Mouse (Mus musculus): ENCODE results near the gene Lmo7. TPM values are rescaled to one million over a fixed set of nuclear protein-coding genes. Genes with fewer than 3 reads are reported as not detected.

Gene Lmo7
- total and polyA plus RNA-seq, 2 experiments from 2014 or later: 3.0 to 8.1 TPM

DNA sequence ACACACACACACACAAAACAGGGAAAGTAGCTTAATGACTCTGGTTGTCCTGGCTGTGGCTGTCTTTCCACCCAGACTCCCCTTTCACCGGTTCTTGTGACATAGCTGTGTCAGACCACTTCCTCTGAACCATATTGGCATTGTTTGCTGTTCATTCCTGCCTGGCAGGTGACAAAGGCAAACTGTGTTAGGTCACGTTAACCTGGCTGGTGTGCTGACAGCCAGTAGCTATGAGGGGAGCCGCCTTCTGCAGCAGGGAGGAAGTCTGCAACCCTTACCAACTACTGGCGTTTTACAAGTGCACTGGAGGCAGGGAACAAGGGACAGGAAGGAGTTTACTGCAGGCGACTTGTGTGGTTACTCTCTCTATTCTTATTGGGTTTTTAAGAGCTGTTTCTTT lies 153.2 kb downstream of the Lmo7 start:
- Histone ChIP-seq H3K9me3 (ENCODE audit: low read length) (no peaks in the 10 kb centered on the region), H3K27ac (ENCODE audit: low read depth, low read length) (no peak overlapping the region), H3K4me3 (ENCODE audit: low read depth, low read length) (no peak overlapping the region), H3K27me3 (ENCODE audit: insufficient read depth, low read length) (no peaks in the 10 kb centered on the region), H3K4me1 (ENCODE audit: insufficient read depth, low read length) (no peaks in the 10 kb centered on the region), H3K9ac (replicated peaks; ENCODE audit: low read length, poor library complexity, severe bottlenecking) (no peak overlapping the region), H3K4me2 (ENCODE audit: low read depth, low read length, poor library complexity, severe bottlenecking) (no peak overlapping the region), H3K36me3 (ENCODE audit: insufficient read depth, low read length) (no peaks in the 10 kb centered on the region)
- TF ChIP-seq CTCF (IDR thresholded peaks at IDR 0.05): no peak
- WGBS: 52% methylated on average over 5 of the region's 5 CpGs
- ATAC-seq (ENCODE audit: low FRiP score) (no peak), DNase-seq (ENCODE audit: low spot score) (no peak)

DNA sequence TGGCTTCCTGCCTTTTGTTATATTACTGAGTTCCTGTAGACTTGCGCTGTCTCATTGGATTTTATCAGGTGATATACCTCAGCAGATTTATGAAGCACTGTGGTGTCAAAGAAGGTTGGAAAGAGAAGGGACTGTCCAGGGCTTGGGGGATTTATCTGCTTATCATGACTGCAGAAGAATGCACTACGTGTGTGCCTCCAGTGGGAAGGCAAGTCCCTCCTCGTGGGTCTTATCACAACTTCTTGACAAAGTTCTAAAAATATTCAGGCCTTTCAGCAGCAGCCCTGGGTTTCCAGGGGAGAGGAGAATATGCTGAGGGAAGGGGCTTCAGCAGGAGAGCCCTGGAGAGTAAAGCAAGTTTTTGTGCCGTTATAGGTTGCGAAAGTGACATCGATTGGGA lies 154.0 kb downstream of the Lmo7 start:
- no peaks in the 10 kb centered on the region for H3K36me3 ChIP-seq (ENCODE audit: insufficient read depth, low read length)
- ATAC-seq (ENCODE audit: low FRiP score) (no peak), DNase-seq (ENCODE audit: low spot score) (no peak)
- H3K27me3 ChIP-seq (ENCODE audit: insufficient read depth, low read length): no peaks in the 10 kb centered on the region
- H3K4me2 ChIP-seq (ENCODE audit: low read depth, low read length, poor library complexity, severe bottlenecking): no peak overlapping the region
- H3K9ac ChIP-seq (replicated peaks; ENCODE audit: low read length, poor library complexity, severe bottlenecking): no peak overlapping the region
- 93% methylated on average over 6 of the region's 6 CpGs for WGBS
- no peak overlapping the region for H3K27ac ChIP-seq (ENCODE audit: low read depth, low read length)
- no peaks in the 10 kb centered on the region for H3K4me1 ChIP-seq (ENCODE audit: insufficient read depth, low read length)
- H3K9me3 ChIP-seq (ENCODE audit: low read length): no peaks in the 10 kb centered on the region
- TF ChIP-seq CTCF (IDR thresholded peaks at IDR 0.05): no peak
- H3K4me3 ChIP-seq (ENCODE audit: low read depth, low read length): no peak overlapping the region

DNA sequence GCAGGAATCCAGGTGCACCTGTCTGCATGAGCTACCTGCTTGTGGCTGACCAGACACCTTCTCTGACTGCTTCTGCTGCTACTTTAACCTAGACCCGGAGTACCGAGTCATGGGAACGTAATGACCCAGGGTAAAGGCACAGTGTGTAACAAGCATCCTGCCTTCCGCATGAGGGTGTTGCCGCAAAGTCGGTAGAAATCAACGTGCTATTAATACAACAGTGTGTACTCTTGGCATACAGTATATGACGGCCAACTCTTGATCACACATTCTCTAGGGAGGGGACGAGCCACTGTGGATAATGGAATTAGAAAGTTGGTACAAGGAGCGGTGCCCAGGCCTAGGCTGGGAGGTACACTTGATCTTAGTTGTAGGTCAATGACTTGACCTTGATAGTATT lies 156.6 kb downstream of the Lmo7 start:
- no peaks in the 10 kb centered on the region for H3K27me3 ChIP-seq (ENCODE audit: insufficient read depth, low read length)
- no peak for ATAC-seq (ENCODE audit: low FRiP score)
- no peak overlapping the region for H3K4me3 ChIP-seq (ENCODE audit: low read depth, low read length)
- H3K4me2 ChIP-seq (ENCODE audit: low read depth, low read length, poor library complexity, severe bottlenecking): no peak overlapping the region
- 97% methylated on average over 10 of the region's 10 CpGs for WGBS
- no peak for TF ChIP-seq CTCF (IDR thresholded peaks at IDR 0.05)
- no peak overlapping the region for H3K9ac ChIP-seq (replicated peaks; ENCODE audit: low read length, poor library complexity, severe bottlenecking)
- no peaks in the 10 kb centered on the region for H3K36me3 ChIP-seq (ENCODE audit: insufficient read depth, low read length)
- H3K27ac ChIP-seq (ENCODE audit: low read depth, low read length): no peak overlapping the region
- DNase-seq (ENCODE audit: low spot score): no peak
- H3K4me1 ChIP-seq (ENCODE audit: insufficient read depth, low read length): no peaks in the 10 kb centered on the region
- no peaks in the 10 kb centered on the region for H3K9me3 ChIP-seq (ENCODE audit: low read length)

DNA sequence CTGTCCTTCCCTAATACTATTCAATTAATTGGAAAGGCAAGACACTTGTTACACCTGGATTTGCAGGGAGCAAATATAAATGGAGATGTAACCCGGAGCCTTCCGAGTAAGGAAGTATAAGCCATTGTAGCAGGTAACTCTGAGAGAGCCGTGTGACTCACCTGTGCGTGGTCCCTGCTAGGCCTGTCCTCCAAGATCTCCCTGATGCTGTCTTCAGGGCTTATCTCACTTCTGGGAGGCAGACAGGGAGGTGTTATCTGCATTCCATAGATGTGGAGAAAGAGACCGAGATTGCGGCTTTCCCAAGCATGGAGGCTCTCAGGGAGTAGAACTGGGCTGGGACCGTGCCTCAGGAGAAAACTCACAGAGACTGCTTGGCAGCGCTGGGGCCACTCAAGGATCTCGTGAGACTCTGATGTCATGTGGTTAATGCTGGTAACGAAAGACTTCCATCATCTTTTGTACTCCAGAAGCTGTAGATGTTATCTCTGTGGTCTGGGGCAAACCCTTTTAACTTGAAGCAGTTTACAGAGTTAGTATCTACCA lies 162.2 kb downstream of the Lmo7 start:
- Histone ChIP-seq H3K4me2 (ENCODE audit: low read depth, low read length, poor library complexity, severe bottlenecking) (no peak overlapping the region), H3K4me1 (ENCODE audit: insufficient read depth, low read length) (no peaks in the 10 kb centered on the region), H3K4me3 (ENCODE audit: low read depth, low read length) (no peak overlapping the region), H3K27ac (ENCODE audit: low read depth, low read length) (no peak overlapping the region), H3K9ac (replicated peaks; ENCODE audit: low read length, poor library complexity, severe bottlenecking) (no peak overlapping the region), H3K36me3 (ENCODE audit: insufficient read depth, low read length) (no peaks in the 10 kb centered on the region), H3K27me3 (ENCODE audit: insufficient read depth, low read length) (no peaks in the 10 kb centered on the region), H3K9me3 (ENCODE audit: low read length) (no peaks in the 10 kb centered on the region)
- DNase-seq (ENCODE audit: low spot score) (no peak), ATAC-seq (ENCODE audit: low FRiP score) (no peak)
- 91% methylated on average over 10 of the region's 10 CpGs for WGBS
- TF ChIP-seq CTCF (IDR thresholded peaks at IDR 0.05): no peak

DNA sequence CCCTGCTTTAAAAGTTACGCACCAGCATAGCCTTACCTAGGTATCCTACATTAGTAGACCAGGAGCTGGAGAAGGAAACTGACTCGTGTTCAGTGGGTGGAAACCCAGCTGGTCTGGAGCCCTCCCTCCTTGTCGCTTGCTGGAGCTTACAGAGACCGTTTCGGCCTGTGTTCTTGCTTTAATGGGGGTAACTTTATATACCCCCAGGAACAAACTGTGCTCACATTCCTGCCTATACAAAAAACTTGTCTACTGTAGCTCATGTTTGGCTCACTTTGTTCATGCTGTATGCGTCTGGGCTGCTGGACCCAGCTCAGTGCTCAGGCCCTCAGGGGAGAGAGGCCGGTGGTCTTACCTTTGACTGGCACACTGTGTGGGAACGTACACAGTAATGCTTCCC lies 162.7 kb downstream of the Lmo7 start:
- DNase-seq (ENCODE audit: low spot score) (no peak), ATAC-seq (ENCODE audit: low FRiP score) (no peak)
- H3K4me1 ChIP-seq (ENCODE audit: insufficient read depth, low read length): no peaks in the 10 kb centered on the region
- no peak for TF ChIP-seq CTCF (IDR thresholded peaks at IDR 0.05)
- H3K4me2 ChIP-seq (ENCODE audit: low read depth, low read length, poor library complexity, severe bottlenecking): no peak overlapping the region
- WGBS: 87% methylated on average over 8 of the region's 8 CpGs
- H3K27ac ChIP-seq (ENCODE audit: low read depth, low read length): no peak overlapping the region
- H3K4me3 ChIP-seq (ENCODE audit: low read depth, low read length): no peak overlapping the region
- no peaks in the 10 kb centered on the region for H3K36me3 ChIP-seq (ENCODE audit: insufficient read depth, low read length)
- H3K9ac ChIP-seq (replicated peaks; ENCODE audit: low read length, poor library complexity, severe bottlenecking): no peak overlapping the region
- H3K9me3 ChIP-seq (ENCODE audit: low read length): no peaks in the 10 kb centered on the region
- H3K27me3 ChIP-seq (ENCODE audit: insufficient read depth, low read length): no peaks in the 10 kb centered on the region

DNA sequence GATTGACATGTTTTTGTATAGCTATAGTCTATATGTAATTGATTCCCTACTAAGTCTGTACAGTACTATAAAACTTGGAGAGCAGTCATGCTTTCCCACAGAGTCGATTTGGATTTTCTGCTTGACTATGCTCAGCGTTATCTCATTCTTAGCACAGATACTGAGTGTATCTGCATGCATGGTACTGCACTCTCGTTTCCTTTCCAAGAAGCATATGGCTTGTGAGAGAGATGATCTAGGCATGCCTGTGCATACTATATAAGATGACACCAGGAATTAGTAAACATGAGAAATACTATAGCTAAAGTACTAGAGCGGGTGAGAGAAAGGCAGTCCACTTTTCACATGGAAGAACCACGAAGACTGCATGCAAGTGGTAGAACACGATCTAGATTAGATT lies 163.5 kb downstream of the Lmo7 start:
- H3K27ac ChIP-seq (ENCODE audit: low read depth, low read length): no peak overlapping the region
- no peak overlapping the region for H3K4me2 ChIP-seq (ENCODE audit: low read depth, low read length, poor library complexity, severe bottlenecking)
- H3K9ac ChIP-seq (replicated peaks; ENCODE audit: low read length, poor library complexity, severe bottlenecking): no peak overlapping the region
- ATAC-seq (ENCODE audit: low FRiP score): no peak
- DNase-seq (ENCODE audit: low spot score): no peak
- H3K4me3 ChIP-seq (ENCODE audit: low read depth, low read length): no peak overlapping the region
- TF ChIP-seq CTCF (IDR thresholded peaks at IDR 0.05): no peak
- H3K9me3 ChIP-seq (ENCODE audit: low read length): no peaks in the 10 kb centered on the region
- no peaks in the 10 kb centered on the region for H3K27me3 ChIP-seq (ENCODE audit: insufficient read depth, low read length)
- no peaks in the 10 kb centered on the region for H3K4me1 ChIP-seq (ENCODE audit: insufficient read depth, low read length)
- 87% methylated on average over 6 of the region's 6 CpGs for WGBS
- no peaks in the 10 kb centered on the region for H3K36me3 ChIP-seq (ENCODE audit: insufficient read depth, low read length)

Measured in midbrain, postnatal 0 days (tissue).